Mouse (Mus musculus) lung, postnatal 0 days (tissue): ENCODE measurements around the gene Sipa1l1. TPM values are rescaled to one million over a fixed set of nuclear protein-coding genes. Genes with fewer than 3 reads are reported as not detected.

Source experiments
- ATAC-seq: fragments of 200-750 bp; cut with Nextera tagmentation; 2 replicates; pipeline ENCODE4 v1.8.0; 2017; ENCODE audit warnings: moderate library complexity
- DNase-seq: peaks from one replicate; pipeline ENCODE4 v3.0.0-alpha.2; 2016; ENCODE audit warnings: low spot score
- H3K27ac ChIP-seq: fragments of 300-500 bp; sonication (generic); 2 replicates; pipeline ENCODE4 v1.5.1; 2014; ENCODE audit warnings: antibody characterized with exemption, mild to moderate bottlenecking, low read length, mixed read lengths
- H3K27me3 ChIP-seq: fragments of 300-500 bp; sonication (generic); replicated peaks from 2 replicates; pipeline ENCODE4 v1.6.1; 2014; ENCODE audit warnings: low read length, mixed read lengths; ENCODE audit not compliant: insufficient read depth
- H3K36me3 ChIP-seq: fragments of 300-500 bp; sonication (generic); 2 replicates; pipeline ENCODE4 v1.6.1; 2014; ENCODE audit warnings: low read length, mixed read lengths; ENCODE audit not compliant: insufficient read depth
- H3K4me1 ChIP-seq: fragments of 300-500 bp; sonication (generic); 2 replicates; pipeline ENCODE4 v1.6.1; 2014; ENCODE audit warnings: antibody characterized with exemption, low read depth, low read length, mixed read lengths; ENCODE audit not compliant: insufficient read depth
- H3K4me2 ChIP-seq: fragments of 300-500 bp; sonication (generic); replicated peaks from 2 replicates; pipeline ENCODE4 v1.6.1; 2014; ENCODE audit warnings: low read depth, mild to moderate bottlenecking, low read length, moderate library complexity, mixed read lengths
- H3K4me3 ChIP-seq: fragments of 300-500 bp; sonication (generic); 2 replicates; pipeline ENCODE4 v1.5.1; 2014; ENCODE audit warnings: low read depth, low read length
- H3K9ac ChIP-seq: fragments of 300-500 bp; sonication (generic); replicated peaks from 2 replicates; pipeline ENCODE4 v1.6.1; 2014; ENCODE audit warnings: low read depth, mild to moderate bottlenecking
- H3K9me3 ChIP-seq: fragments of 300-500 bp; sonication (generic); 2 replicates; pipeline ENCODE4 v1.6.1; 2016; ENCODE audit warnings: low read length, mixed read lengths
- CTCF ChIP-seq: IDR thresholded peaks from 2 replicates; pipeline ENCODE4 v1.5.1; 2016; ENCODE audit warnings: antibody characterized with exemption, mild to moderate bottlenecking
- EP300 ChIP-seq: IDR thresholded peaks from 2 replicates; pipeline ENCODE4 v1.6.1; 2016; ENCODE audit warnings: antibody characterized with exemption, mild to moderate bottlenecking, control low read depth
- WGBS: fragments of 180-500 bp; shearing (Covaris S2); extraction: QIAGEN DNeasy Blood & Tissue Kit; methylation state at CpG from one replicate; pipeline ENCODE4 v1.1.7; 2014; 5-methylcytosine and 5-hydroxymethylcytosine counted together
- polyA plus RNA-seq: library from polyadenylated mRNA; unstranded; fragments of >200 nt; fragmentation: Nextera tagmentation; extraction: Ambion mirVana; gene quantifications from 2 replicates; pipeline ENCODE4 v1.2.1, GENCODE M21; 2015

The Sipa1l1 gene
- polyA plus RNA-seq, 1 experiment from 2014 or later = 10.2 TPM

GRCm38 (mm10) chr12:82209753-82210152 is 40.6 kb downstream of the Sipa1l1 start:
- no peak for TF ChIP-seq CTCF
- no peak for TF ChIP-seq EP300
- WGBS = 18% methylated on average over 2 of the region's 2 CpGs

GRCm38 (mm10) chr12:82213056-82213455 is 43.9 kb downstream of the Sipa1l1 start:
- Histone ChIP-seq H3K27ac (no peak overlapping the region), H3K4me3 (no peak overlapping the region), H3K9me3 (no peaks in the 10 kb centered on the region), H3K27me3 (no peaks in the 10 kb centered on the region), H3K36me3 (no peaks in the 10 kb centered on the region), H3K4me1 (0 out of 2 replicates have a peak, but pooled peaks cover 3% of the 10 kb centered on the region), H3K4me2 (no peak overlapping the region), H3K9ac (no peak overlapping the region)
- no peak for TF ChIP-seq CTCF
- 73% methylated on average over 2 of the region's 2 CpGs for WGBS
- ATAC-seq (no peak), DNase-seq (no peak)

More at GRCm38 (mm10) chr12:82209753-82210152, 40.6 kb downstream of the Sipa1l1 start:
- Histone ChIP-seq H3K4me2 (no peak overlapping the region), H3K4me1 (0 out of 2 replicates have a peak, but pooled peaks cover 3% of the 10 kb centered on the region), H3K36me3 (no peaks in the 10 kb centered on the region), H3K4me3 (no peak overlapping the region), H3K27ac (peak overlapping the region; percentile 40; the same call in 1 of the 2 replicates), H3K9me3 (no peaks in the 10 kb centered on the region), H3K27me3 (no peaks in the 10 kb centered on the region), H3K9ac (no peak overlapping the region)
- ATAC-seq (peak; percentile 71), DNase-seq (peak; percentile 46)

GRCm38 (mm10) chr12:82214916-82215315 is 45.8 kb downstream of the Sipa1l1 start:
- no peak overlapping the region for H3K27ac ChIP-seq
- 55% methylated on average over 5 of the region's 5 CpGs for WGBS

GRCm38 (mm10) chr12:82216801-82217553 is 47.9 kb downstream of the Sipa1l1 start:
- Histone ChIP-seq H3K27me3 (no peaks in the 10 kb centered on the region), H3K9me3 (no peaks in the 10 kb centered on the region), H3K27ac (no peak overlapping the region)

More at GRCm38 (mm10) chr12:82214916-82215315, 45.8 kb downstream of the Sipa1l1 start:
- Histone ChIP-seq H3K27me3 (no peaks in the 10 kb centered on the region), H3K4me2 (no peak overlapping the region), H3K4me1 (no peaks in the 10 kb centered on the region), H3K4me3 (no peak overlapping the region), H3K36me3 (no peaks in the 10 kb centered on the region), H3K9me3 (no peaks in the 10 kb centered on the region), H3K9ac (no peak overlapping the region)
- DNase-seq = no peak
- ATAC-seq = no peak
- no peak for TF ChIP-seq EP300
- TF ChIP-seq CTCF = no peak

GRCm38 (mm10) chr12:82218201-82218600 is 49.1 kb downstream of the Sipa1l1 start:
- Histone ChIP-seq H3K27ac (no peak overlapping the region), H3K4me2 (no peak overlapping the region), H3K9ac (no peak overlapping the region), H3K4me1 (no peaks in the 10 kb centered on the region), H3K4me3 (no peak overlapping the region), H3K27me3 (no peaks in the 10 kb centered on the region), H3K9me3 (no peaks in the 10 kb centered on the region), H3K36me3 (no peaks in the 10 kb centered on the region)
- TF ChIP-seq CTCF (no peak), EP300 (no peak)
- DNase-seq (no peak), ATAC-seq (no peak)
- WGBS = 88% methylated on average over 7 of the region's 7 CpGs

More at GRCm38 (mm10) chr12:82216801-82217553, 47.9 kb downstream of the Sipa1l1 start:
- WGBS = 86% methylated on average over 6 of the region's 6 CpGs
- TF ChIP-seq EP300 (no peak), CTCF (no peak)
- Histone ChIP-seq H3K36me3 (no peaks in the 10 kb centered on the region), H3K4me2 (no peak overlapping the region), H3K9ac (no peak overlapping the region), H3K4me1 (no peaks in the 10 kb centered on the region), H3K4me3 (no peak overlapping the region)
- ATAC-seq (no peak), DNase-seq (no peak)

GRCm38 (mm10) chr12:82220367-82221089 is 51.4 kb downstream of the Sipa1l1 start:
- ATAC-seq (no peak), DNase-seq (no peak)
- H3K27me3 ChIP-seq = no peaks in the 10 kb centered on the region
- H3K27ac ChIP-seq = no peak overlapping the region
- no peak overlapping the region for H3K4me2 ChIP-seq
- TF ChIP-seq EP300 (no peak), CTCF (no peak)
- no peak overlapping the region for H3K4me3 ChIP-seq
- H3K4me1 ChIP-seq = no peaks in the 10 kb centered on the region
- H3K9ac ChIP-seq = no peak overlapping the region
- 72% methylated on average over 5 of the region's 5 CpGs for WGBS
- H3K9me3 ChIP-seq = no peaks in the 10 kb centered on the region
- no peaks in the 10 kb centered on the region for H3K36me3 ChIP-seq
